Mouse (Mus musculus) erythroblast, embryonic 14.5 days (primary cell): Measurements from ENCODE around the gene Pid1.

Source experiments
- GATA1 ChIP-seq: IDR thresholded peaks from 2 replicates; pipeline ENCODE4 v1.6.1; 2012; ENCODE audit warnings: low read length, inconsistent platforms, mixed read lengths
- TAL1 ChIP-seq: IDR thresholded peaks from 3 replicates; pipeline ENCODE4 v1.6.1; 2012; ENCODE audit warnings: low read length, inconsistent platforms, mixed read lengths

DNA sequence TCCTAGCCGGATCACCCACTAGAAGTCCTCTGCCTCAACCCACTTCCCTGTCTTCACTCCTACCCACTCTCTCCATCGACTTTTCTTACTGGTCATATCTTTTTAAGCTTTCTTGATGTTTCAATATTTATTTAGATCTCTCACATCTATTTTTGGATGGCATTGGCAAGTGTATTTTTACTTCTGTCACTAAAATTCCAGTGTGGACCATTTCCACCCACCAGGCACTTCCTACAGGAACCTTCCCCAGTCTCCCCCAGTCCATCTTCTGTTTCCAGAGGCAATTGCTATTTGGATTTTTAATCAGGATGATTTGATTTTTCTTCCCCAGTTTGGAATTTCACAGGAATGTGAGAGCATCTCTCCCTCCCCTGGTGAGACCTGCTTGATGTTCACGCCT lies 2.6 kb upstream of the Pid1 start:
- TF ChIP-seq GATA1 (no peak), TAL1 (no peak)
